Mouse (Mus musculus): ENCODE measurements at regions not wholly inside any gene's neighbourhood (a gene's known extent, or its start where the extent isn't known, plus 50 kb on each side); places are given as distances from the start of the nearest gene placed in this dataset.

DNA sequence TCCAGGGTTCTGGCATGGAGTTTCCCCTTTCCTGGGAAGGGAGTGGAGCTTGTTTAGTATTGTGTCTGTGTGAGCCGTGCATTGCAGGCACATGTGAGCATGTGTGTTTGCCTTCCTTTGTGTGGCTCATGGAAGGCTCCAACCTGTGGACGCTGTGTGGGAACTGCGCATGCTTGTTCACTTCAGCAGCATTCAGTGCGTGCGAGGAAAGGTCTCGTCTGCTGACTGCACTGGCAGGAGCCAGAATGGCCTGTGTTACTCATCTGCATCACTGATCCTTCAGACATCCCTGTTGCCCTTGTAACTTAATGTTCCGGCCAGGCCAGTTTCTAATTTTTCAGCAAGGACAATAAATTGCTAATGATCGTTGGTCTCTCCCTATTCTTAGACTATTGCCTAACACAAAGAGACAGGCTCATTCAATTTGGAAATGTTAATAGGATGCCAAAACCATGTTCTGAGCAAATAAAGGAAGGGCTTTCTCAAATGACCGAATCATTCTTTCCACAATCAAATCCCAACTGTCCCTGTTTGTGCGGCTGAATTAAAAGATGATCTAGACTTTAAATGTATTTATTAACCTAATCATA is 167.9 kb upstream of the Npy start:
- H3K36me3 ChIP-seq (ENCODE audit: insufficient read depth, low read length) = no peaks in the 10 kb centered on the region
- no peak overlapping the region for H3K27ac ChIP-seq (ENCODE audit: low read length)
- ATAC-seq (no peak), DNase-seq (ENCODE audit: low spot score) (no peak)
- H3K4me3 ChIP-seq (ENCODE audit: low read depth, low read length) = no peak overlapping the region
- no peaks in the 10 kb centered on the region for H3K9me3 ChIP-seq (ENCODE audit: low read length)
- H3K4me1 ChIP-seq (ENCODE audit: insufficient read depth, low read depth, low read length) = no peaks in the 10 kb centered on the region
- H3K27me3 ChIP-seq (replicated peaks; ENCODE audit: insufficient read depth, low read length) = no peaks in the 10 kb centered on the region
- no peak overlapping the region for H3K4me2 ChIP-seq (replicated peaks; ENCODE audit: low read depth, low read length)
- H3K9ac ChIP-seq (replicated peaks; ENCODE audit: low read depth) = no peak overlapping the region
- TF ChIP-seq EP300 (IDR thresholded peaks at IDR 0.05) (no peak), CTCF (IDR thresholded peaks at IDR 0.05) (no peak)
- WGBS = 85% methylated on average over 10 of the region's 10 CpGs

DNA sequence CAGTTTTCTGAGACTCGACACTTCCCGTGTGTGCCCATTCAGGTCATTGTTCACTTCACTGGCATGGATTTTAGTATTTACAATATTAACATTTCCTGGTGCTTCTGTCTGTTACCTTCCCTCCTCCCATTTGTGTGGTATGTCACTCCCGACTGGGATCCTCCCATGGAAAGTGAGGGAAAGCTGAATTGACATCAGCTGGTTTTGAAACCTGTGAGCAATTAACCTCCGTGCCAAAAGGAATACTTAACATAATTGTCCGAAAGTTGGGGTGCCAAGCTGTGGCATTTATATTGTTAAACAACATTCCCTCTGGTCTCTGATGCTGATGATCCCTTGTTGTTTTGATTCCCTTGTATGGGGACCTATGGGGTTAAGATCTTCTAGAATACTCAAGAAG is 167.3 kb upstream of the Npy start:
- H3K4me1 ChIP-seq (ENCODE audit: insufficient read depth, low read depth, low read length) = no peaks in the 10 kb centered on the region
- no peak overlapping the region for H3K4me2 ChIP-seq (replicated peaks; ENCODE audit: low read depth, low read length)
- no peaks in the 10 kb centered on the region for H3K9me3 ChIP-seq (ENCODE audit: low read length)
- no peaks in the 10 kb centered on the region for H3K27me3 ChIP-seq (replicated peaks; ENCODE audit: insufficient read depth, low read length)
- no peak overlapping the region for H3K9ac ChIP-seq (replicated peaks; ENCODE audit: low read depth)
- 66% methylated on average over 5 of the region's 5 CpGs for WGBS
- no peak for TF ChIP-seq CTCF (IDR thresholded peaks at IDR 0.05)
- H3K36me3 ChIP-seq (ENCODE audit: insufficient read depth, low read length) = no peaks in the 10 kb centered on the region
- DNase-seq (ENCODE audit: low spot score) (no peak), ATAC-seq (no peak)
- no peak overlapping the region for H3K4me3 ChIP-seq (ENCODE audit: low read depth, low read length)
- no peak overlapping the region for H3K27ac ChIP-seq (ENCODE audit: low read length)

GRCm38 (mm10) chr6:49656359-49657280 is 165.9 kb upstream of the Npy start:
- Histone ChIP-seq H3K9ac (replicated peaks; ENCODE audit: low read depth) (no peak overlapping the region), H3K4me2 (replicated peaks; ENCODE audit: low read depth, low read length) (no peak overlapping the region), H3K36me3 (ENCODE audit: insufficient read depth, low read length) (no peaks in the 10 kb centered on the region), H3K9me3 (ENCODE audit: low read length) (no peaks in the 10 kb centered on the region), H3K4me3 (ENCODE audit: low read depth, low read length) (no peak overlapping the region), H3K27me3 (replicated peaks; ENCODE audit: insufficient read depth, low read length) (no peaks in the 10 kb centered on the region), H3K4me1 (ENCODE audit: insufficient read depth, low read depth, low read length) (no peaks in the 10 kb centered on the region), H3K27ac (ENCODE audit: low read length) (no peak overlapping the region)
- peak; percentile 9 for DNase-seq (ENCODE audit: low spot score)
- WGBS = 61% methylated on average over 13 of the region's 13 CpGs
- no peak for ATAC-seq
- TF ChIP-seq EP300 (IDR thresholded peaks at IDR 0.05) (no peak), CTCF (IDR thresholded peaks at IDR 0.05) (0 out of 2 replicates have a peak, but pooled peaks have one; percentile 14)

DNA sequence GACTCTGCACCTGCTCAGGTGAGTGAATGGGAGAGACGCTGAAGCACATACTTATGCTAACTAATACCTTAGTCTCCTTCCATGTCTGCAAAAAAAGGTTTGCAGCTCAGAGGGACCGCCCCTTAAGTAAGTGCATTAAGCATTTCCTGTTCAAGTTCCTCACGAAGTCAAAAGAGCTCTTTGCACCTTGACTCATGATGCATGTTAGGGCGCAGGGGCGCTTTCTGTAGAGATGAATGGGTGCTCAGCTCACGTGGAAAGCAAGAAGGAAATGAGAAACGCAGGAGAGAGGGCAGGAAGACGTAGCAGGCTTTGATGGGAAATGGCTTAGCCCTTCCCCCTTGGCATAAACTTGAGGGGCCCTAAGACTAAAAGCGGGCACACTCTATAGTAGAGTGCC is 164.5 kb upstream of the Npy start:
- WGBS = 59% methylated on average over 9 of the region's 9 CpGs
- H3K4me3 ChIP-seq (ENCODE audit: low read depth, low read length) = no peak overlapping the region
- H3K27me3 ChIP-seq (replicated peaks; ENCODE audit: insufficient read depth, low read length) = no peaks in the 10 kb centered on the region
- H3K27ac ChIP-seq (ENCODE audit: low read length) = no peak overlapping the region
- H3K36me3 ChIP-seq (ENCODE audit: insufficient read depth, low read length) = no peaks in the 10 kb centered on the region
- H3K9me3 ChIP-seq (ENCODE audit: low read length) = no peaks in the 10 kb centered on the region
- no peaks in the 10 kb centered on the region for H3K4me1 ChIP-seq (ENCODE audit: insufficient read depth, low read depth, low read length)
- no peak for DNase-seq (ENCODE audit: low spot score)
- H3K4me2 ChIP-seq (replicated peaks; ENCODE audit: low read depth, low read length) = no peak overlapping the region
- no peak overlapping the region for H3K9ac ChIP-seq (replicated peaks; ENCODE audit: low read depth)
- TF ChIP-seq CTCF (IDR thresholded peaks at IDR 0.05) (no peak), EP300 (IDR thresholded peaks at IDR 0.05) (no peak)
- no peak for ATAC-seq

GRCm38 (mm10) chr6:49670991-49671390 is 151.5 kb upstream of the Npy start:
- Histone ChIP-seq H3K27ac (ENCODE audit: low read length) (no peak overlapping the region), H3K9ac (replicated peaks; ENCODE audit: low read depth) (no peak overlapping the region), H3K4me1 (ENCODE audit: insufficient read depth, low read depth, low read length) (no peaks in the 10 kb centered on the region), H3K4me3 (ENCODE audit: low read depth, low read length) (no peak overlapping the region), H3K27me3 (replicated peaks; ENCODE audit: insufficient read depth, low read length) (no peaks in the 10 kb centered on the region), H3K4me2 (replicated peaks; ENCODE audit: low read depth, low read length) (no peak overlapping the region), H3K9me3 (ENCODE audit: low read length) (no peaks in the 10 kb centered on the region), H3K36me3 (ENCODE audit: insufficient read depth, low read length) (no peaks in the 10 kb centered on the region)
- 82% methylated on average over 5 of the region's 5 CpGs for WGBS
- DNase-seq (ENCODE audit: low spot score) = no peak
- no peak for ATAC-seq
- TF ChIP-seq CTCF (IDR thresholded peaks at IDR 0.05) (no peak), EP300 (IDR thresholded peaks at IDR 0.05) (no peak)

DNA sequence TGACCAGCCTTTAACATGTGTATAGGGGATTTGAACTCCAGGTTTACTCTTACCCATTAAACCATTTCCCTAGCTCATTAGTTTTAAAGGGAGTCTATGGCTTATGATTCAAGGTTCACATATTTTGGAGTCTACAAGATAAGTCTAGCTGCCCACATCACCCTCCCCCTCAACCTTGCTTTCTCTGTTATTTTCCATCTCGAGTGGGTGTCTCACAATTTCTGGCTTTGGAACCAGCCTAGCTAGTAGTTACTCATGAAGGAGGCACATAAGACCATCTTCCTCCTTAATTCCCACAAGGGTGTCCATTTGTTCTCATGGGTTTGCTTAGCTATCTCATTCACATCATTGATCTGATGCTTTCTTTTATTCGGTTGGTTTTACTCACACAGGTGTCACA is 150.6 kb upstream of the Npy start:
- WGBS = 76% methylated on average over 2 of the region's 2 CpGs
- Histone ChIP-seq H3K27ac (ENCODE audit: low read length) (no peak overlapping the region), H3K4me2 (replicated peaks; ENCODE audit: low read depth, low read length) (no peak overlapping the region), H3K9ac (replicated peaks; ENCODE audit: low read depth) (no peak overlapping the region), H3K36me3 (ENCODE audit: insufficient read depth, low read length) (no peaks in the 10 kb centered on the region), H3K27me3 (replicated peaks; ENCODE audit: insufficient read depth, low read length) (no peaks in the 10 kb centered on the region), H3K4me3 (ENCODE audit: low read depth, low read length) (no peak overlapping the region), H3K4me1 (ENCODE audit: insufficient read depth, low read depth, low read length) (no peaks in the 10 kb centered on the region), H3K9me3 (ENCODE audit: low read length) (no peaks in the 10 kb centered on the region)
- ATAC-seq = no peak
- no peak for DNase-seq (ENCODE audit: low spot score)
- TF ChIP-seq CTCF (IDR thresholded peaks at IDR 0.05) = no peak
- TF ChIP-seq EP300 (IDR thresholded peaks at IDR 0.05) = no peak

Measured in lung, postnatal 0 days (tissue).